Mouse (Mus musculus) neural tube, embryonic 12.5 days (tissue): ENCODE data around the gene Ccdc117. TPM values are rescaled to one million over a fixed set of nuclear protein-coding genes. Genes with fewer than 3 reads are reported as not detected.

Source experiments
- ATAC-seq: fragments of 200-750 bp; cut with Nextera tagmentation; 2 replicates; pipeline ENCODE4 v1.8.0; 2017; ENCODE audit warnings: low read depth, mild to moderate bottlenecking, moderate TSS enrichment, moderate library complexity; ENCODE audit not compliant: low FRiP score
- H3K27ac ChIP-seq: fragments of 300-500 bp; sonication (generic); 2 replicates; pipeline ENCODE4 v1.5.1; 2016
- H3K27me3 ChIP-seq: fragments of 300-500 bp; sonication (generic); replicated peaks from 2 replicates; pipeline ENCODE4 v1.6.1; 2016; ENCODE audit warnings: mild to moderate bottlenecking
- H3K36me3 ChIP-seq: fragments of 300-500 bp; sonication (generic); 2 replicates; pipeline ENCODE4 v1.6.1; 2016; ENCODE audit warnings: mild to moderate bottlenecking
- H3K4me1 ChIP-seq: fragments of 300-500 bp; sonication (generic); 2 replicates; pipeline ENCODE4 v1.6.1; 2016
- H3K4me2 ChIP-seq: fragments of 300-500 bp; sonication (generic); replicated peaks from 2 replicates; pipeline ENCODE4 v1.6.1; 2016; ENCODE audit warnings: mild to moderate bottlenecking
- H3K4me3 ChIP-seq: fragments of 300-500 bp; sonication (generic); 2 replicates; pipeline ENCODE4 v1.5.1; 2016
- H3K9ac ChIP-seq: fragments of 300-500 bp; sonication (generic); 2 replicates; pipeline ENCODE4 v1.6.1; 2016; ENCODE audit warnings: mild to moderate bottlenecking
- H3K9me3 ChIP-seq: fragments of 300-500 bp; sonication (generic); 2 replicates; pipeline ENCODE4 v1.6.1; 2016; ENCODE audit warnings: mild to moderate bottlenecking
- WGBS: fragments of 180-500 bp; shearing (Covaris S2); methylation state at CpG from one replicate; pipeline ENCODE4 v1.1.7; 2016; 5-methylcytosine and 5-hydroxymethylcytosine counted together
- polyA plus RNA-seq: library from polyadenylated mRNA; unstranded; fragments of >200 nt; fragmentation: Nextera tagmentation; extraction: Ambion mirVana; gene quantifications from 2 replicates; pipeline ENCODE4 v1.2.1, GENCODE M21; 2016

The Ccdc117 gene
- polyA plus RNA-seq, 1 experiment from 2014 or later, result 22.3 TPM

DNA sequence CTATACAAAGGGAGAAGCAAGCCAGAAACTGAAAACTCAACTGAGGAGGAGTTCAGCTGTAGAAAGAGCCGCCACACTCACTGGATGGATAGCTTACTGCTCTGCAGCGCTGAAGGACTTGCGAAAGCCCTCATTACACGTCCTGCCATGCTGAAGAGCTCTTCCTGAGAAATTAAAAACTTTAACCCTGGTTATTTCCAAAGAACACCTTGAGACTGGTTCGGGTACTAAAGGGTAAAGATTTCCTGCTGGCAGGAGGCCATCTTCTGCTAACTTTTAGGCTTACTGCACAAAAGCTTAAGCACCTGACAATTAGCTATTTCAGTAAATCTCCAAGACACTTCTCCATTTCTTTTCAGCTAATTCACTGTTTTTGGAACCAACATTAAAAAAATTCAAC lies 11.8 kb downstream of the Ccdc117 start:
- H3K36me3 ChIP-seq, result peaks cover 81% of the 10 kb centered on the region
- no peak overlapping the region for H3K27ac ChIP-seq
- no peak for ATAC-seq
- H3K9ac ChIP-seq, result no peak overlapping the region
- H3K4me1 ChIP-seq, result no peaks in the 10 kb centered on the region
- no peaks in the 10 kb centered on the region for H3K9me3 ChIP-seq
- WGBS, result 81% methylated on average over 5 of the region's 5 CpGs
- H3K27me3 ChIP-seq, result no peaks in the 10 kb centered on the region
- H3K4me3 ChIP-seq, result no peak overlapping the region
- no peak overlapping the region for H3K4me2 ChIP-seq

DNA sequence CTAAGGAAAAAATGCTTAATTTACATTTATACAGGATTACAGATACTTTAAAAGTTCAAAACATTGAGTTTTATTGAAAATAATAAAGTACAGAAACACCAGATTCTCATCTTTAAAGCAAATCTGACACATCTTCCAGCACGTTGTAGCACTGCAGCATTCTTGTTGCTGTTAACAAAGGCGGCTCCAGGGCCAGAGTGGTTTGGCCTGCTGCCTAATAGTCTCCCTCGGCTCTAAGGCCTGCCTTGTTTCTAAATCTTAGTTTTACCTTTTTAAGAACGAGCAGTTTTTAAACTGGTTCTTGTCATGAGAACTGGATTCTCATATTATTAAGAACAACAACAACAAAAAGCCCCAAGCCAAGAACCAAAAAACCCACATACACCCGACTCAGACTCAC lies 13.1 kb downstream of the Ccdc117 start:
- no peaks in the 10 kb centered on the region for H3K27me3 ChIP-seq
- H3K36me3 ChIP-seq, result peaks cover 81% of the 10 kb centered on the region
- 89% methylated on average over 5 of the region's 5 CpGs for WGBS
- H3K9ac ChIP-seq, result no peak overlapping the region
- no peak overlapping the region for H3K27ac ChIP-seq
- H3K4me2 ChIP-seq, result no peak overlapping the region
- no peak overlapping the region for H3K4me3 ChIP-seq
- no peaks in the 10 kb centered on the region for H3K9me3 ChIP-seq
- ATAC-seq, result no peak
- H3K4me1 ChIP-seq, result peaks cover under 1% of the 10 kb centered on the region; the same call in 1 of the 2 replicates

DNA sequence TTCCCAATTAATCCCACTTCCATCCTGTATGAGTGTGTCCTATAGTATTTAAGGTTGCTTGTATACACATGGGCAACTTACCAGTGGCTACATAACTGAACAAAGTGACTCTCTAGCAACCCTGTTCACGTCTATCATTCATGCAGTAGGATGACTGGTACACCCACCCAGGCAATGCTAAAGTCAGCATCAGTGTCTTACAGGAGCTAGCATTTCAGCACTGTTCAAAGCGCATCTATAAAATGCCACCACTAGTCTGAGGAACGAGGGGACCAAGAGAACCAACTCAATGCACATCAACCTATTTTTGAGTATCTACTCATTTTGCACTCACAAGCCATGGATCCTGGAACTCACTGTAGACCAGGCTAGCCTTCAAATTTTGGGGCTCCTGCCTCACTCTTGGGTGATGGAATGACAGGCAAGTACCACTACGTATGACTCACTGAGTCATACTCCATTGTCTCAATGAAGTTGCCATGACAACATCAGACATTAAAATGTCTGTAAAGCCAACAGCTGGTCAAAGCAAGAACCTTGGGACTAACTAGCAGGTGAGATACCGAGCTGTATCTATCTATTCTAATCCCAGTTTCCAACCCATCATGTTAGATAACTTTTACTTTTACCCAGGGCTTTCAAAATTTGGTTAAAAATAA lies 14.0 kb downstream of the Ccdc117 start:
- WGBS, result 81% methylated on average over 5 of the region's 5 CpGs

DNA sequence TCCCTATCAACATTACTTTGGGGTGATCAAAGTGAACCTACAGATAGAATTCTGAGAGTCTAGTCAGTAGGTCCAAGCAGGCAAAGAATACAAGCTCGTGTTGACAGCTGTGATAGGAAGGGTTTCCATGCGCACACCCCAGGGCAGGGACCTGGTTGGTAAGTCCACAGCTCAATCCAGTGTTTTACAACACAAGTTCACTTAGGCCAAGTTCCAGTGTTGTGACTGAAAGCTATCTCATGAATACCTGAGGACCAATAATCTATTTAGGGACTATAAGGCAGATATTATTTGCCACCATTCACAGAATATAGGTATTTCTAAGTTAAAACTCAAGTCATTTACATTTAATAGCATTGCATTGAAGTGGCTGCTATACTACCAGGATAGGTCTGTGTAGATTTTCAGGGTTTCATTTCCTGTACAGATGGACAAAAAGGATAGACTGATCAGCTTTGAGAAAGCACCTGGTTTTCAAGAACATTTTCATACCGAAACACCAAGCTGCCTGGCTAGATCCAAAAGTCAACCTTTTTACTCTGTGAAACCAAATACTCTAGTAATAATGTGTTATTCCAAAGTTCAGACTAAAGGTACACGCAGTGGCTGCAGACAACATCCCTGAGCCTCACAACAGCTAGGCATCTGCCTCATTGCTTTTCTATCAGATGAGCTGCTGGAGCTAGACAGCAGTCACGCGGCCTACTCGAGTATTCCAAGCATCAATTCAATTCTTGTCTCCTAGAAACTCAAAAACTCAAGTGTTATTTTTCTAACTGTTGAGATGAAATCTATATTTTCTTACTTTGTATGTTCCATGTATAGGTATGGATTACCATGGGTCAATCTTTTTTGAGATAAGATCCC lies 15.2 kb downstream of the Ccdc117 start:
- no peak overlapping the region for H3K9ac ChIP-seq
- H3K27ac ChIP-seq, result no peak overlapping the region
- peaks cover 72% of the 10 kb centered on the region for H3K36me3 ChIP-seq
- H3K4me1 ChIP-seq, result peaks cover 19% of the 10 kb centered on the region
- no peaks in the 10 kb centered on the region for H3K9me3 ChIP-seq
- H3K27me3 ChIP-seq, result no peaks in the 10 kb centered on the region
- no peak overlapping the region for H3K4me2 ChIP-seq
- WGBS, result 90% methylated on average over 7 of the region's 7 CpGs
- ATAC-seq, result no peak
- no peak overlapping the region for H3K4me3 ChIP-seq

More for the DNA sequence above, 14.0 kb downstream of the Ccdc117 start:
- no peak overlapping the region for H3K4me3 ChIP-seq
- peaks cover 81% of the 10 kb centered on the region for H3K36me3 ChIP-seq
- no peak overlapping the region for H3K9ac ChIP-seq
- no peaks in the 10 kb centered on the region for H3K27me3 ChIP-seq
- H3K4me1 ChIP-seq, result peaks cover 9% of the 10 kb centered on the region; the same call in 1 of the 2 replicates
- no peaks in the 10 kb centered on the region for H3K9me3 ChIP-seq
- no peak overlapping the region for H3K4me2 ChIP-seq
- H3K27ac ChIP-seq, result no peak overlapping the region
- no peak for ATAC-seq

DNA sequence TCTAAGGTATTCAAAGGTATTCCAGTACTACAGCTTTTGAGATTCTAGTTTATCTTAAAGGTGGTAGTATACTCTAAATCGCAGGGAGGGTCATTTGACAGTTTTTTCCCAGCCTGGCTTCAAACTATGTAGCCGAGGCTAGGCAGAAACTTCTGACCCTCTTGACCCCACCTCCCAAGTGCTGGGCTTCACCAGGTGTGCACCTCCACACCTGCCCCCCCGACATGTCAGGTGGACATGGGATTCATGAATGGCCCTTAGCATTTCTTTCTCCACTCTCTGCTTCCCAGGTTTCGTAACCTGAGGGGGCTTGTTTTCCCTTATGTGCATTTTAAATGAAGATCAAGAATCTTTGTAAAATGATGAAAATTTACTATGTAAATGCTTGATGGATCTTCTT lies 16.6 kb downstream of the Ccdc117 start:
- Histone ChIP-seq H3K4me1 (peaks cover 19% of the 10 kb centered on the region), H3K9me3 (no peaks in the 10 kb centered on the region), H3K4me2 (no peak overlapping the region), H3K4me3 (no peak overlapping the region), H3K36me3 (peaks cover 59% of the 10 kb centered on the region), H3K9ac (no peak overlapping the region), H3K27me3 (no peaks in the 10 kb centered on the region), H3K27ac (no peak overlapping the region)
- no peak for ATAC-seq
- whole genome bisulfite sequencing, result 89% methylated on average over 4 of the region's 4 CpGs

DNA sequence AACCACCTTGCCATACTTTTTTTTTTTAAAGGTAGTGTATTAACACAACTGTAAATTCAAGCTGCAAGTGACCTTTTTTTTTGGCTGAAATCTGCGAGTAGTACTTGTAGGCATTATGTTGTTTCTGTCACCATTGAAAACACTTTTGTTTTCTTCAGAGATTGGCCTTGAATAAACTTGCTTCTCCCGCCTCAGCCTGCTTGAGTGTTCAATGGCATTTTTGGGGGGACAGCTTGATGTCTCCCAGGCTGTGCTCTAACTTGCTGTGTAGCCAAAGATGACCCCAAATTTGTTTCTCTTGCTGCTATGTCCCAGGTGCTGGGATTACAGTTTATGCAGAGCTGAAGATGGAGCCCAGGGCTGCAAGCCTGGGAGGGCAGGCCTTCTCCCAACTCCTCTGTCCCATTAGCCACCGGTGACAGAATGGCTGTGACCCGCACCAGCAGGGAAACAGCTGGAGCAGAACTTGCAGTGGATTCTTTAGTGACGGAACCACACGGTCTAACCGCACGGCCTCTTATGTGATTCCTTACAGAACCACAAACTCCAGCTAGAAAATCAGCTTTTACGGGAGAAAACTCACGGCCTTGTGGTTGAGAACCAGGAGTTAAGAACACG lies 19.1 kb downstream of the Ccdc117 start:
- peak overlapping the region; percentile 69 for H3K4me2 ChIP-seq
- WGBS, result 93% methylated on average over 11 of the region's 11 CpGs
- H3K9ac ChIP-seq, result no peak overlapping the region
- no peak overlapping the region for H3K27ac ChIP-seq
- peaks cover 40% of the 10 kb centered on the region for H3K36me3 ChIP-seq
- no peak overlapping the region for H3K4me3 ChIP-seq
- no peak for ATAC-seq
- no peaks in the 10 kb centered on the region for H3K27me3 ChIP-seq
- H3K9me3 ChIP-seq, result no peaks in the 10 kb centered on the region
- peaks cover 19% of the 10 kb centered on the region for H3K4me1 ChIP-seq

DNA sequence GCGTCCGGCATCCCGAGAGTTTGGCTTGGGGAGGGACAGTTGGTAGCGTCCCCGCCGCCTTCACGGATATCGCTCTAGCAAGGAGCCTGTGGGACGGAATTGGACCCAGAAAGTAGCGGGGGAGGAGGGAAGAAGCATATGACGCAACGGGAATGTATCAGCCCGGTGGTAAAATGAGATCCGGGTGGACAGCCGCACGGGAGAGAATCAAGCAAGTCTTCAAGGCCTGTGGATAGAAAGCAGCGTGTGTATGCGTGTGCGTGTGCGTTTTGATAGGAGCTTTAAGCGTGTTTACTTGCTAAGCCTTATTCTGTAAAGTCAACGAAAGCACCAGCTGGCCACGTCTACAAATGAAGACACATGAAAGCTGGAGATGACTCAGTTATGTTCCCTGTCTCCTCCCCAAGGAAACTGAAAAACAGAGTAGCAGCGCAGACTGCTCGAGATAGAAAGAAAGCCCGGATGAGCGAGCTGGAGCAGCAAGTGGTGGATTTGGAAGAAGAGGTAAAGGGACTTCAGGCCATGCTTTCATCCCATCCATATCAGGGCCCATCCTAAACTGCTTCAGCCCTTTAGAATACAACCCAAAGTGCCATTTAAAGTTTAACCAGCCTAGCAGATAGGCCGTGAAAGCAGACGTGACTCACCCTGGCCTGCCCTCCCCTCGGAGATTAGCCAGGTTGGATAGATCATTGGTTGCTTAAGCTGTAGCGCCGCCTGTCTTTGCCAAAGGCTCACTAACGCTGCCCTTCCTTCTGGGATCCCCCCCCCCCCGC lies 20.3 kb downstream of the Ccdc117 start:
- no peaks in the 10 kb centered on the region for H3K9me3 ChIP-seq
- peak overlapping the region; percentile 94 for H3K9ac ChIP-seq
- under 1% methylated on average over 34 of the region's 34 CpGs for WGBS
- peak overlapping the region; percentile 79; the same call in 1 of the 2 replicates for H3K27ac ChIP-seq
- H3K36me3 ChIP-seq, result peaks cover 37% of the 10 kb centered on the region
- ATAC-seq, result peak; percentile 28
- H3K4me3 ChIP-seq, result peak overlapping the region; percentile 89
- H3K27me3 ChIP-seq, result no peaks in the 10 kb centered on the region
- H3K4me2 ChIP-seq, result peak overlapping the region; percentile 69
- H3K4me1 ChIP-seq, result peaks cover 19% of the 10 kb centered on the region

DNA sequence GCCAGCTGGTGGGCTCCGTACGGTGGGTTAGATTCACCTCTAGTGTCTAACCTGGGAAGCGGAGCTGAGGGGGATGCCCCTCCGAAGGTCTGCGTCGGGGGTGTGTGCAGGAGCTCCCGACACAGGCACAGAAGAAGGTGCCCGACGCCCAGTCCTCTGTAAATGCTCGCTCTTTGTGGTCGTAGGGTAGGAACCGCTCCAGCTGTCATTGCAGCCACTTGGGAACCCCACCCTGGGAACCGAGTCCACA lies 20.8 kb downstream of the Ccdc117 start:
- H3K4me1 ChIP-seq, result peaks cover 19% of the 10 kb centered on the region
- ATAC-seq, result peak; percentile 65
- H3K27me3 ChIP-seq, result no peaks in the 10 kb centered on the region

DNA sequence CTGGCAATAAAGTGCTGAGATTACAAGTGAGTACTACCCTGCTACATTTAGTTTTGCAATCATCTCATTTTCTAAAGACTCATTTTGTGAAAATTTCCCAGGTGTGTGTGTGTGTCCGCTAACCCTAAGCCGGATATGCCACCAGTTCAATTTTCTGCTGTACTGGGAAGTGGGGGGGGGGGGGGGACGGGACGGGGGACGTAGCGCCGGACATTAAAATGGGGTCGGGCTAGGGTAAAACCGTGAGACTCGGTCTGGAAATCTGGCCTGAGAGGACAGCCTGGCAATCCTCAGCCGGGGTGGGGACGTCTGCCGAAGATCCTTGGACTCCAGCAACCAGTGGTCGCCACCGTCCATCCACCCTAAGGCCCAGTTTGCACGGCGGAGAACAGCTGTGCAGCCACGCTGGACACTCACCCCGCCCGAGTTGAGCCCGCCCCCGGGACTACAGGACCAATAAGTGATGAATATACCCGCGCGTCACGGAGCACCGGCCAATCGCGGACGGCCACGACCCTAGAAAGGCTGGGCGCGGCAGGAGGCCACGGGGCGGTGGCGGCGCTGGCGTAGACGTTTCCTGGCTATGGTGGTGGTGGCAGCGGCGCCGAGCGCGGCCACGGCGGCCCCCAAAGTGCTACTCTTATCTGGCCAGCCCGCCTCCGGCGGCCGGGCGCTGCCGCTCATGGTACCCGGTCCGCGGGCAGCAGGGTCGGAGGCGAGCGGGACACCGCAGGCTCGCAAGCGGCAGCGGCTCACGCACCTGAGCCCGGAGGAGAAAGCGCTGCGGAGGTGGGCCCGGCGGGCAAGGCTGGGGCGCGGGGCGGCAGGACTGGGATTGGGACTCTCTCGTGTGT lies 21.3 kb downstream of the Ccdc117 start, which contains the start of gene Xbp1:
Xbp1 (plus strand) TSS at position 248 of the 854 bp plus-strand sequence.
- under 1% methylated on average over 66 of the region's 72 CpGs for WGBS
- peak within 1 kb of the TSS; percentile 89 for H3K4me3 ChIP-seq
- peak within 1 kb of the TSS; percentile 69 for H3K4me2 ChIP-seq
- peaks cover 28% of the 10 kb centered on the region for H3K36me3 ChIP-seq
- H3K9me3 ChIP-seq, result no peaks in the 10 kb centered on the region
- H3K9ac ChIP-seq, result peak within 1 kb of the TSS; percentile 94
- ATAC-seq, result peak; percentile 98
- H3K27ac ChIP-seq, result peak within 1 kb of the TSS; percentile 79
- peaks cover 19% of the 10 kb centered on the region for H3K4me1 ChIP-seq
- H3K27me3 ChIP-seq, result no peaks in the 10 kb centered on the region

More for the DNA sequence above, 20.8 kb downstream of the Ccdc117 start:
- Histone ChIP-seq H3K9ac (peak overlapping the region; percentile 94), H3K36me3 (peaks cover 32% of the 10 kb centered on the region), H3K9me3 (no peaks in the 10 kb centered on the region), H3K27ac (peak overlapping the region; percentile 79), H3K4me2 (peak overlapping the region; percentile 69), H3K4me3 (peak overlapping the region; percentile 89)
- under 1% methylated on average over 13 of the region's 13 CpGs for WGBS

DNA sequence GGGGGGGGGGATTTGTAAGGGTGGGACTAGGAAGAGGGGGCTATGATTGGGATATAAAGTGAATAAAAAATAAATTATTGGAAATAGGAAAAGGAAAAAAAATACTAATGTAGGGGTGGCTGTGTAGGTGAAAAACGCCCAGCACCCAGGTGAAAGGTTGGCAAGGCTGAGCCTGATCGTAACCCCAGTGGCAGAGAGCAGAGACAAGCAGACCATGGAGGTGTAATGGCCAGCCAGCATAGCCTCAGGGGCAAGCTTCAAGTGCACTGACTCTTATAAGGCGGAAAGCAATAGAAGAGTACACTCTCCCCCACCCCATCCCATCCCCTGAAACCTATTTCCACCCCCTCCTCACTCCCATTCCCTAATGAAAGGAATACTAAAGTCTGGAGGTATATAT lies 22.3 kb downstream of the Ccdc117 start:
- H3K9ac ChIP-seq, result no peak overlapping the region
- peaks cover 19% of the 10 kb centered on the region for H3K4me1 ChIP-seq
- no peak overlapping the region for H3K27ac ChIP-seq
- H3K4me2 ChIP-seq, result no peak overlapping the region
- 88% methylated on average over 3 of the region's 3 CpGs for WGBS
- no peak for ATAC-seq
- H3K9me3 ChIP-seq, result no peaks in the 10 kb centered on the region
- H3K4me3 ChIP-seq, result no peak overlapping the region
- peaks cover 18% of the 10 kb centered on the region for H3K36me3 ChIP-seq
- H3K27me3 ChIP-seq, result no peaks in the 10 kb centered on the region

DNA sequence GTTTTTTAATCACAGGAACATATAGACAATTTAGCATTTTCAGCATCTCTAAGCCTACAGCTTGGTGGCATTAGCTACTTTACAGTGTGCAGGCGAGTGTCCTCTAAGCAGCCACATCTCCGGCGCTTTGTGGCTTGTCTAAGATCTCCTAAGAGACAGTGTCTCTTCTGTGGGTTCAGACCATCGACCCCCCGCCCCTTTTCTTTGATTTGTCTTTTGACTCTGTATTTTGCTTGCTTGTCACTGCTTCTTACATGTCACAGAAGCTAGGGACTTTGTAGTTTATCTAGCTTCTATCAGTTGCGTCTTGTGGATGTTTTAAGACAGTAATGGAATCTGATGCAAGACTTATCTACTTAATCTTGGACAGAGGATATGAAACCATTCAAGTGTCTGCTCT lies 24.6 kb downstream of the Ccdc117 start:
- peaks cover 5% of the 10 kb centered on the region for H3K4me1 ChIP-seq
- H3K9me3 ChIP-seq, result no peaks in the 10 kb centered on the region
- H3K9ac ChIP-seq, result no peak overlapping the region
- WGBS, result 89% methylated on average over 6 of the region's 6 CpGs
- H3K36me3 ChIP-seq, result no peaks in the 10 kb centered on the region
- no peaks in the 10 kb centered on the region for H3K27me3 ChIP-seq
- no peak overlapping the region for H3K4me3 ChIP-seq
- H3K27ac ChIP-seq, result no peak overlapping the region
- H3K4me2 ChIP-seq, result no peak overlapping the region
- ATAC-seq, result no peak
